ENCODE assay signal across 17 mouse cellular contexts in genomic region chr10:46826012-46826411, GRCm38 (mm10).
A peak's percentile ranks its signal among the peaks of the same experiment; 100 is the strongest.
DNase-seq lines count a peak whose midpoint lies in the region; ATAC-seq and TF ChIP-seq lines count a peak whose summit lies in the region.
"Had no signal": no experiment of that assay in that cellular context is flagged by ENCODE, and none has a peak within 500 bp of the region (broad histone marks: within the 10 kb centered on the region; RNA-seq: fewer than 3 reads in every experiment).

No protein-coding gene starts in this region.

- H3K36me3 ChIP-seq in forebrain, postnatal 0 days (ENCODE audit: insufficient read depth), result no peaks in the 10 kb centered on the region
- no peaks in the 10 kb centered on the region for H3K36me3 ChIP-seq in midbrain, embryonic 12.5 days
- H3K36me3 ChIP-seq: liver, embryonic 12.5 days; lung, embryonic 15.5 days had no signal

- WGBS in forebrain, postnatal 0 days, result 19% methylated on average over 3 of the region's 3 CpGs
- 12% methylated on average over 3 of the region's 3 CpGs for WGBS in midbrain, embryonic 12.5 days

- no peak for ATAC-seq in forebrain, postnatal 0 days
- peak; percentile 41 for ATAC-seq in midbrain, embryonic 12.5 days (ENCODE audit: low FRiP score, low read depth)
- ATAC-seq: intestine, embryonic 16.5 days; liver, embryonic 12.5 days had no signal

- peak overlapping the region; percentile 35; the same call in 1 of the 2 replicates for H3K27ac ChIP-seq in forebrain, postnatal 0 days (ENCODE audit: low read depth, low read length)
- peak overlapping the region; percentile 67 for H3K27ac ChIP-seq in midbrain, embryonic 12.5 days (replicated peaks)
- H3K27ac ChIP-seq: kidney, postnatal 0 days; liver, embryonic 12.5 days; lung, embryonic 15.5 days had no signal

- DNase-seq in embryo, embryonic 10.5 days (ENCODE audit: low spot score), result peak; percentile 18
- no peak for DNase-seq in embryo, embryonic 9.5 days (ENCODE audit: extremely low spot score)
- peak; percentile 26 for DNase-seq in forebrain, postnatal 0 days
- DNase-seq in retina, postnatal 1 day, result peak; percentile 93
- no peak for DNase-seq in left cerebral cortex, adult 18-20 months (ENCODE audit: low spot score in 2 of 2)
- DNase-seq in spleen, postnatal 10 days (ENCODE audit: low spot score in 2 of 2), result no peak
- no peak for DNase-seq in gastrocnemius, adult 18-20 months (ENCODE audit: low spot score)
- DNase-seq: adrenal gland, postnatal 14 days; heart, postnatal 14 days; thymus, adult 18-20 months had no signal

- no peaks in the 10 kb centered on the region for H3K27me3 ChIP-seq in forebrain, postnatal 0 days (ENCODE audit: insufficient read depth, low read length)
- H3K27me3 ChIP-seq in midbrain, embryonic 12.5 days, result no peaks in the 10 kb centered on the region
- H3K27me3 ChIP-seq: CH12.LX; liver, embryonic 12.5 days; lung, embryonic 15.5 days had no signal

- H3K4me3 ChIP-seq in forebrain, postnatal 0 days (ENCODE audit: low read depth, low read length), result no peak overlapping the region
- H3K4me3 ChIP-seq in midbrain, embryonic 12.5 days, result no peak overlapping the region
- H3K4me3 ChIP-seq: liver, embryonic 12.5 days; lung, embryonic 15.5 days; myocyte had no signal

- TF ChIP-seq CTCF in forebrain, postnatal 0 days (IDR thresholded peaks at IDR 0.05; ENCODE audit: low read depth), result no peak

- H3K9me3 ChIP-seq in forebrain, postnatal 0 days (ENCODE audit: low read length), result no peaks in the 10 kb centered on the region
- no peaks in the 10 kb centered on the region for H3K9me3 ChIP-seq in midbrain, embryonic 12.5 days
- H3K9me3 ChIP-seq: liver, embryonic 12.5 days; lung, embryonic 15.5 days had no signal

- H3K4me1 ChIP-seq in forebrain, postnatal 0 days (ENCODE audit: insufficient read depth), result no peaks in the 10 kb centered on the region
- H3K4me1 ChIP-seq in midbrain, embryonic 12.5 days, result peaks cover 8% of the 10 kb centered on the region
- H3K4me1 ChIP-seq: liver, embryonic 12.5 days; lung, embryonic 15.5 days had no signal

- H3K9ac ChIP-seq in forebrain, postnatal 0 days, result no peak overlapping the region
- no peak overlapping the region for H3K9ac ChIP-seq in midbrain, embryonic 12.5 days (replicated peaks)
- H3K9ac ChIP-seq: liver, embryonic 12.5 days; lung, embryonic 15.5 days had no signal

- no peak overlapping the region for H3K4me2 ChIP-seq in forebrain, postnatal 0 days (ENCODE audit: low read depth)
- no peak overlapping the region for H3K4me2 ChIP-seq in midbrain, embryonic 12.5 days (replicated peaks)
- H3K4me2 ChIP-seq: liver, embryonic 12.5 days; lung, embryonic 15.5 days had no signal

Comparison
In these comparisons a context has a peak if more than half of its experiments do, and no peak if none do; other contexts are left out.
1. DNase-seq: peak in embryo, embryonic 10.5 days (single experiment), forebrain, postnatal 0 days (single experiment) and retina, postnatal 1 day (single experiment); none in embryo, embryonic 9.5 days (single experiment), left cerebral cortex, adult 18-20 months (0 of 2), spleen, postnatal 10 days (0 of 2) and gastrocnemius, adult 18-20 months (single experiment).